Mouse (Mus musculus) embryonic facial prominence, embryonic 11.5 days (tissue): Measurements from ENCODE around the gene Iqsec1. TPM values are rescaled to one million over a fixed set of nuclear protein-coding genes. Genes with fewer than 3 reads are reported as not detected.

ENCODE experiments used
- ATAC-seq: fragments of 200-750 bp; cut with Nextera tagmentation; replicated peaks from 2 replicates; pipeline ENCODE4 v1.8.0; 2017; ENCODE audit warnings: low read depth; ENCODE audit not compliant: insufficient number of reproducible peaks, low FRiP score, low TSS enrichment
- DNase-seq: peaks from one replicate; pipeline ENCODE4 v3.0.0-alpha.2; 2015; ENCODE audit warnings: low spot score
- H3K27ac ChIP-seq: fragments of 300-500 bp; sonication (generic); replicated peaks from 2 replicates; pipeline ENCODE4 v1.5.1; 2014; ENCODE audit warnings: mild to moderate bottlenecking, low read depth, low read length, control low read depth
- H3K27me3 ChIP-seq: fragments of 300-500 bp; sonication (generic); 2 replicates; pipeline ENCODE4 v1.6.1; 2014; ENCODE audit warnings: mild to moderate bottlenecking, low read length, moderate library complexity, mixed read lengths; ENCODE audit not compliant: control insufficient read depth, insufficient read depth
- H3K36me3 ChIP-seq: fragments of 300-500 bp; sonication (generic); replicated peaks from 2 replicates; pipeline ENCODE4 v1.6.1; 2014; ENCODE audit warnings: low read depth, mild to moderate bottlenecking, low read length, moderate library complexity, mixed read lengths; ENCODE audit not compliant: control insufficient read depth, insufficient read depth
- H3K4me1 ChIP-seq: fragments of 300-500 bp; sonication (generic); 2 replicates; pipeline ENCODE4 v1.6.1; 2014; ENCODE audit warnings: low read length, mixed read lengths; ENCODE audit not compliant: control insufficient read depth, insufficient read depth
- H3K4me2 ChIP-seq: fragments of 300-500 bp; sonication (generic); 2 replicates; pipeline ENCODE4 v1.6.1; 2014; ENCODE audit warnings: low read depth, mild to moderate bottlenecking, control low read depth, low read length, moderate library complexity
- H3K4me3 ChIP-seq: fragments of 300-500 bp; sonication (generic); 2 replicates; pipeline ENCODE4 v1.5.1; 2014; ENCODE audit warnings: low read depth, low read length, control low read depth
- H3K9ac ChIP-seq: fragments of 300-500 bp; sonication (generic); replicated peaks from 2 replicates; pipeline ENCODE4 v1.6.1; 2014; ENCODE audit warnings: mild to moderate bottlenecking, control low read depth, low read length
- H3K9me3 ChIP-seq: fragments of 300-500 bp; sonication (generic); replicated peaks from 2 replicates; pipeline ENCODE4 v1.6.1; 2016; ENCODE audit warnings: mild to moderate bottlenecking, low read length, inconsistent platforms, mixed read lengths; ENCODE audit not compliant: control insufficient read depth
- WGBS: fragments of 180-500 bp; shearing (Covaris S2); extraction: QIAGEN DNeasy Blood & Tissue Kit; methylation state at CpG from one replicate; pipeline ENCODE4 v1.1.7; 2014; 5-methylcytosine and 5-hydroxymethylcytosine counted together
- polyA plus RNA-seq: library from polyadenylated mRNA; unstranded; fragments of >200 nt; fragmentation: Nextera tagmentation; extraction: Ambion mirVana; gene quantifications from 2 replicates; pipeline ENCODE4 v1.2.1, GENCODE M21; 2014

The Iqsec1 gene
- polyA plus RNA-seq, 1 experiment from 2014 or later = 6.1 TPM

DNA sequence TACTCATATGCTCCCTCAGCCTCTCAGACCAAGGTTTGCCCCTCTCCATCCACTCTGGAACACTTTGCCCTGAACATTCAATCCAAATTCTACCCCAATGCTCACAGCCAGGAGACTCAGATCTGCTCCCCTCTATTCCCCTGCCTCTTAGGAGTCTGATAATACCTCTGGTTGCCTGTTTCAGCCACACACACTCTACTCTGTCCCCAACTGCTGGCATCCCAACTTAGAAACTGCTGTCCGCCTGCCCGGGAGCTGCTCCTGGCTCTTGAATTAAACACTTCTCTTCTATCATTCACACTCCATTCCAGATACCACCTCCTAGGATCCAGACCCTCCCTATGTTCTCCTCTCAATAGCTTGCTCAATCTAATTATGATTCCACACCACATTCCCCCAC, 107.5 kb downstream of the Iqsec1 start:
- Histone ChIP-seq H3K9me3 (no peaks in the 10 kb centered on the region), H3K4me2 (no peak overlapping the region), H3K4me1 (no peaks in the 10 kb centered on the region), H3K9ac (no peak overlapping the region), H3K4me3 (no peak overlapping the region), H3K27me3 (no peaks in the 10 kb centered on the region), H3K27ac (no peak overlapping the region), H3K36me3 (no peaks in the 10 kb centered on the region)
- WGBS = 82% methylated on average over 2 of the region's 2 CpGs
- ATAC-seq (no peak), DNase-seq (no peak)

DNA sequence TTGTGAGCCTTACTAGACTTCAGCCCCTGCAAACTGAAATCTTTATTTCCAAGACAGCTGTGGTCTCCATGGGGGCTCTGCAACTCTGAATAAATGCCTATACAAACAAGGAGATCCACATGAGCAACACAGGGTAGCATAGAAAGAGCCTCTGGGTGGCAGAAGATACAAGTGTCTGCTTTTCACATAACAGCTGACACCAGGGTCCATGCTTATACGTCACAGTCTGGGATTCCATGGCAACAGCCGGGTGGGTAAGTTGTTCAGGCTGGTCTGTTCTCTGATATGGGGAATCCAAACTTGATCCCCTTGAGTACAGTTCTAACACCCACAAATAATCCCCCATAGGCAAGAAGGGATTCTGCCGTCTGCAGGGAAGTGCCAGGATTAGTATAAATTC, 108.1 kb downstream of the Iqsec1 start:
- no peak overlapping the region for H3K9ac ChIP-seq
- no peaks in the 10 kb centered on the region for H3K4me1 ChIP-seq
- no peak overlapping the region for H3K4me3 ChIP-seq
- H3K36me3 ChIP-seq = no peaks in the 10 kb centered on the region
- H3K27me3 ChIP-seq = no peaks in the 10 kb centered on the region
- H3K9me3 ChIP-seq = no peaks in the 10 kb centered on the region
- no peak for DNase-seq
- no peak overlapping the region for H3K27ac ChIP-seq
- ATAC-seq = no peak
- WGBS = 62% methylated on average over 3 of the region's 3 CpGs
- no peak overlapping the region for H3K4me2 ChIP-seq

DNA sequence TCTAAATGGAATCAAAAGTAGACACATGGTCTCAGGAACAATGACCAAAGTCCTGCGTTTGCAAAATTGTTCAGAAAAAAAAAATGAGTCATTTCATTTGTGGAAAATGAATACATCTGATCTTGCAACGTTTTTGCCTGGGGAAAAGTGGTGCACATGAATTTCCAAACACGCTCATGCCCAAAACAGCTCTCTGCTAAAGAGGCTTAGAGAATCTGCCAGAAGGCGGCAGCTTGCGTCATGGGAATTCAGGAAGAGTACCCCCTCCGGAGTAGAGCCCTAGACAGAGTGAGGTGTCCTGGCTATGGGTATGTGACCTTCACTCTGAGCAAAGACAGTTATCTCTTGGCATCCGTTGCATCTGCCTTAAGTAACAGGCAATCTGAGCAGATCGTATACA, 116.9 kb downstream of the Iqsec1 start:
- WGBS = 85% methylated on average over 8 of the region's 8 CpGs
- Histone ChIP-seq H3K4me2 (no peak overlapping the region), H3K9ac (no peak overlapping the region), H3K4me1 (no peaks in the 10 kb centered on the region), H3K27ac (no peak overlapping the region), H3K27me3 (no peaks in the 10 kb centered on the region), H3K4me3 (no peak overlapping the region), H3K9me3 (no peaks in the 10 kb centered on the region), H3K36me3 (no peaks in the 10 kb centered on the region)
- DNase-seq = no peak
- ATAC-seq = no peak

DNA sequence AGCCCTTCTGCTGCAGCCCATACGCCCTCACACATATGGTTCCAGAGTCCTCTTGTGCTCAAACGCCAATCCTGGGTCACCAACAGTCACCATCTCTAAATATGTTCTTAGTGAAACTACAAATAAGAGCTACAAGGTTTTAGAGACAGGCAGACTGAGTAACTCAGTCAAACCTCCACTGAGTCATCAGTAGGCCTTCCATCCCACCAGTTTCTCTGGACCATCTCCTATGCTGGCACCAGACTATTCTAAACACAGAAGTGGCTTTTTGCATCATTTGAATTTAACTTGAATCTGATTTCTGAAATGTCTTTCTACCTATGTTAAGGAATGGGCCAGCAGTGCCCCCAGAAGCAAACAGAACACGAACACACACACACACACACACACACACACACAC, 120.5 kb downstream of the Iqsec1 start:
- WGBS = 83% methylated on average over 3 of the region's 3 CpGs
- Histone ChIP-seq H3K9me3 (no peaks in the 10 kb centered on the region), H3K9ac (no peak overlapping the region), H3K4me1 (no peaks in the 10 kb centered on the region), H3K27me3 (no peaks in the 10 kb centered on the region), H3K27ac (no peak overlapping the region), H3K36me3 (no peaks in the 10 kb centered on the region), H3K4me3 (no peak overlapping the region), H3K4me2 (no peak overlapping the region)
- DNase-seq (no peak), ATAC-seq (no peak)

DNA sequence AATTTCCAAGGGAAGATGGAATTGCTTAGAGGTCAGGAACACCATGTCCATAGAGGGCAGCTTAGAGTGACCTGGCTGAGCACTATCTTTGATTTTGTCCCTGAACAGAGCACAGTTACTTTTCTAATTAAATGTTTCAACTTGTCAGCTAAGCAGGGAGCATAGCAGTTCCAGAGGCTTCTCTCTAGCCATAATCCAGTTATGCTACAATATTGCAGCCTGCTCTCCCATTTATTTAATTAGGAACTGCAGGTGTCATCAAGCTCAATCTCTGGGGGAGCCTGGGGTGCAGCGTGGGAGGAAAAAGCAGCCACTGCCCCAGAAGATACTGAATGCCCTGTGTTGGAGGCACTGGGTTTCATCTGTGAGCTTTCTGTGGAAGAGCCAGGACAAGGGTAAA, 127.1 kb downstream of the Iqsec1 start:
- Histone ChIP-seq H3K27me3 (no peaks in the 10 kb centered on the region), H3K9ac (no peak overlapping the region), H3K4me1 (no peaks in the 10 kb centered on the region), H3K27ac (no peak overlapping the region), H3K36me3 (no peaks in the 10 kb centered on the region), H3K4me3 (no peak overlapping the region), H3K9me3 (no peaks in the 10 kb centered on the region), H3K4me2 (no peak overlapping the region)
- ATAC-seq = no peak
- no peak for DNase-seq
- 95% methylated on average over 1 of the region's 1 CpGs for WGBS

DNA sequence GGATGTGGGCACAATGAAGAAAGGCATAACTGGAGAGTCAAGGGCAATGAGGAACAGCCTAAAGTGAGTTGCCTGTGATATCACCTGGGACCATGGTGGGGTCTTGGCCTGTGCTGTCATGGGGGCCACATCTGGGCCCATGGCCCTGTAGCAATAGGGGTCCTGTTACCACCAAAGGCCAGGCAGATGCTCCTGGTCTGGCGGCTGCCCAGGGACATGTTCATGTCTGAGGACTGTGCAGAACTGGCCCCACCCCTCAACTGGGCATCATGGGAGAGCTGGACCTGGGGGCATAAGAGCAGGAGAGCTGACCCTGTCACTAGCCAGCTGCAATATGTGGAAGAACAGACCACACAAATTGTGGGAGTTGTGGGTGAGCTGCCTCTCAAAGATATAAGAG, 130.6 kb downstream of the Iqsec1 start:
- H3K27ac ChIP-seq = no peak overlapping the region
- no peak for DNase-seq
- 72% methylated on average over 1 of the region's 1 CpGs for WGBS
- H3K9me3 ChIP-seq = no peaks in the 10 kb centered on the region
- no peak for ATAC-seq
- H3K27me3 ChIP-seq = no peaks in the 10 kb centered on the region
- no peaks in the 10 kb centered on the region for H3K4me1 ChIP-seq
- H3K9ac ChIP-seq = no peak overlapping the region
- no peaks in the 10 kb centered on the region for H3K36me3 ChIP-seq
- H3K4me3 ChIP-seq = no peak overlapping the region
- H3K4me2 ChIP-seq = no peak overlapping the region

DNA sequence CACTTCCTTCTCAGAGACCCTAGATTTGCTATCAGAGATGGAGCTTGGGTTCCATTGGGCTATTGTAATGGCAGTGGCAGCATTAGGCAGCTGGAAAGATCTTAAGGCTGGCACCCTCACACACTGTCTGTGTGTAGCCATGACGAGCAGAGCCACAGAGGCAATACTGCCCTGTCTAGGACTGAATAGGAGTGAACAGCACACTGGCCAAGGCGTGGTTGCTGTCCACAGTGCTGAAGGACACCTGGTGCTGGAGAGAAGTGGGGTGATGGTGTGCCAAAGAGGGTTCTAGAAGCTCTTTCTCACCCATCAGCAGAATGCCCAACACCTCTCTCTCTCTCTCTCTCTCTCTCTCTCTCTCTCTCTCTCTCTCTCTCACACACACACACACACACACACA, 136.1 kb downstream of the Iqsec1 start:
- Histone ChIP-seq H3K4me3 (no peak overlapping the region), H3K9ac (no peak overlapping the region), H3K9me3 (no peaks in the 10 kb centered on the region), H3K36me3 (no peaks in the 10 kb centered on the region), H3K4me1 (no peaks in the 10 kb centered on the region), H3K27ac (no peak overlapping the region), H3K4me2 (no peak overlapping the region), H3K27me3 (no peaks in the 10 kb centered on the region)
- DNase-seq (peak; percentile 64), ATAC-seq (no peak)
- WGBS = 30% methylated on average over 2 of the region's 2 CpGs

DNA sequence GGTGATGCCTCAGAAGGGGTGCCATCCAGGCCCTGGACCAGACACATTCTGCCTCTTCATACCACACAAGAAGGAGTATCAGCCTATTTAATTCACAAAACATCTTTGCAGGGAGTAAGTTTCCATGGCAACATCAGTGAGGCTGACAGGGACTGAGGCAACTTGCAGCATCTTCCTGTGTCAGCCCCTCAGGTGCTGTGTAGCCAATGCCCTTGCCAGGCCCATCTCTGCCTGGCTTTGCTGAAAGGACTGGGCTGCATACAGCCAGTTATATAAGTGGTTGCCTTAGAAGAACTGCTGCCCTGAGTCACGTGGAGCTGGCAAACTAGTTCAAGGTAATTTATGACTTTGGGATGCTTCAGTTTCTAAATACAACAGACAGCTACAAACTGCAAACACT, 140.4 kb downstream of the Iqsec1 start:
- Histone ChIP-seq H3K9ac (no peak overlapping the region), H3K4me3 (no peak overlapping the region), H3K4me1 (no peaks in the 10 kb centered on the region), H3K9me3 (no peaks in the 10 kb centered on the region), H3K4me2 (no peak overlapping the region), H3K27me3 (no peaks in the 10 kb centered on the region), H3K27ac (no peak overlapping the region), H3K36me3 (no peaks in the 10 kb centered on the region)
- 76% methylated on average over 1 of the region's 1 CpGs for WGBS
- ATAC-seq (no peak), DNase-seq (no peak)

DNA sequence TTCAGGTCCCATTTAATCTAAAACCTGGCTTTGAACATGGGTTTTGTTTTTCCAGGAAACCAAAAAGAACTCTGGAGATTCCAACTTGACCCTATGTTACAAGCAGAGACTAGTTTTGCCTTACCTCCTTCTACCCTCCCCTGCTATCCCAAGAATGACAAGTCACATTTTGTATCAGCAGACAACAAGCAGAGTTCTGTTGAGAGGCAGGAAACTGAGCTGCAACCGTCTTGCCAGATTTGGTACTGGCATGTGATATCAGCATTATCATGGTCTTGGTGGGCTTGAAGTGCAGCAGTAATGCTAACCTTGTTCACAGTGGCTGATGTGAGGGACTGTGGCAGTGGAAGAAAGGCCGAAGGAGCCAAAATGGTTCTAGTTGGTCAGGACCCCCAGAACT, 141.0 kb downstream of the Iqsec1 start:
- no peaks in the 10 kb centered on the region for H3K9me3 ChIP-seq
- H3K27me3 ChIP-seq = no peaks in the 10 kb centered on the region
- H3K4me1 ChIP-seq = no peaks in the 10 kb centered on the region
- no peak overlapping the region for H3K4me2 ChIP-seq
- no peak overlapping the region for H3K4me3 ChIP-seq
- ATAC-seq (no peak), DNase-seq (no peak)
- H3K27ac ChIP-seq = no peak overlapping the region
- no peaks in the 10 kb centered on the region for H3K36me3 ChIP-seq
- H3K9ac ChIP-seq = no peak overlapping the region
- WGBS = 76% methylated on average over 2 of the region's 2 CpGs
